ENCODE assay signal across 13 mouse cellular contexts in the genomic region with DNA sequence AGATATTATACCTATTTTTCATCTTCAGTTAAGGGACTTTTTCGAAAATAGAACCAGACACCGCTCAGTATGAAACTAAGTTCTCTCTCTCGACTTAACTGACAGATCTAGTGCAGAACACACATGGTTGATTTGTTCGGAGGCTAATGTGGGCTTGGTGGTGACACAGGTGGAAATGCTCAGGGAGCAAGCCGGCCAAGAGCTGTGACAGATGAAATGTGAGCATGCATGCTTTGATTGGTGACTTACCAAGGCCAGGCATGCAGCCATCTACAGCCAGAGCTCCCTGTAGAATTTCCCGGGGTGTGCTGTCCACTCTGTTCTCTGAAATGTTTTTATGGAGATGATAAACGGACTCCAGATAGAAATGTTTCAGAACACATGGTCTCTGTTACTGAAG. TPM values are rescaled to one million over a fixed set of nuclear protein-coding genes. Genes with fewer than 3 reads are reported as not detected.
DNase-seq lines count a peak whose midpoint lies in the region; ATAC-seq lines count a peak whose summit lies in the region.
"Had no signal": no experiment of that assay in that cellular context is flagged by ENCODE, and none has a peak within 500 bp of the region (broad histone marks: within the 10 kb centered on the region; RNA-seq: fewer than 3 reads in every experiment).

No protein-coding gene starts in this region.

- peak; percentile 98 for DNase-seq in heart, adult 11 months
- DNase-seq in heart, embryonic 10.5 days (ENCODE audit: low spot score): no peak
- DNase-seq in Muller cell, postnatal 12 days (ENCODE audit: inconsistent ontology term): peak; percentile 35
- DNase-seq in gastrocnemius, postnatal 25 days: peak; percentile 73
- DNase-seq in left cerebral cortex, postnatal 4 days: no peak
- DNase-seq in thymus, postnatal 25 days: no peak
- DNase-seq in neural tube, embryonic 10.5 days (ENCODE audit: extremely low spot score, low spot score): no peak
- DNase-seq: cerebellum, adult 9-10 months; lung, postnatal 36 days had no signal

- H3K36me3 ChIP-seq in heart, embryonic 10.5 days: no peaks in the 10 kb centered on the region
- no peaks in the 10 kb centered on the region for H3K36me3 ChIP-seq in intestine, embryonic 15.5 days
- H3K36me3 ChIP-seq: neural tube, embryonic 12.5 days had no signal

- peaks cover 4% of the 10 kb centered on the region; the same call in 1 of the 2 replicates for H3K4me1 ChIP-seq in heart, embryonic 10.5 days
- H3K4me1 ChIP-seq in intestine, embryonic 15.5 days (replicated peaks): 0 out of 2 replicates have a peak, but pooled peaks cover 8% of the 10 kb centered on the region

- no peaks in the 10 kb centered on the region for H3K9me3 ChIP-seq in heart, embryonic 10.5 days
- H3K9me3 ChIP-seq in intestine, embryonic 15.5 days: no peaks in the 10 kb centered on the region
- H3K9me3 ChIP-seq: neural tube, embryonic 12.5 days had no signal

- H3K9ac ChIP-seq in intestine, embryonic 15.5 days: no peak overlapping the region
- H3K9ac ChIP-seq: neural tube, embryonic 12.5 days had no signal

- intact Hi-C loops in left cerebral cortex, postnatal 4 days (cut with DNase I): no loop called here

- ATAC-seq in intestine, embryonic 15.5 days: 0 out of 2 replicates have a peak, but pooled peaks have one; percentile 25
- ATAC-seq: activated CD4-positive, CD25-positive, alpha-beta regulatory T cell, adult 4 months; CD4-positive, CD25-positive, alpha-beta regulatory T cell, adult 4 months had no signal

- 73% methylated on average over 7 of the region's 7 CpGs for WGBS in heart, embryonic 10.5 days
- 46% methylated on average over 7 of the region's 7 CpGs for WGBS in intestine, embryonic 15.5 days

- H3K4me3 ChIP-seq in heart, embryonic 10.5 days: no peak overlapping the region
- no peak overlapping the region for H3K4me3 ChIP-seq in intestine, embryonic 15.5 days (replicated peaks)
- H3K4me3 ChIP-seq: neural tube, embryonic 12.5 days had no signal

- no peak overlapping the region for H3K4me2 ChIP-seq in intestine, embryonic 15.5 days (replicated peaks)
- H3K4me2 ChIP-seq: neural tube, embryonic 12.5 days had no signal

- H3K27ac ChIP-seq in heart, embryonic 10.5 days: no peak overlapping the region
- H3K27ac ChIP-seq in intestine, embryonic 15.5 days: no peak overlapping the region
- H3K27ac ChIP-seq: neural tube, embryonic 12.5 days had no signal

- H3K27me3 ChIP-seq in heart, embryonic 10.5 days (ENCODE audit: insufficient read depth, poor library complexity, severe bottlenecking): no peaks in the 10 kb centered on the region
- no peaks in the 10 kb centered on the region for H3K27me3 ChIP-seq in intestine, embryonic 15.5 days (replicated peaks)
- H3K27me3 ChIP-seq: neural tube, embryonic 12.5 days had no signal

RNA-seq across cellular contexts. Expression of gene Pdlim3, which starts 13.2 kb away (rescaled TPM):
- polyA plus RNA-seq in heart, embryonic 10.5 days (2016; fragmentation: Nextera tagmentation; extraction: Ambion mirVana): 148 and 236 TPM in 2 replicates
- 100 to 1,000 TPM; 619 to 821 TPM for total RNA-seq in gastrocnemius, postnatal 25 days (2021)
- 80.7 and 80.9 TPM in 2 replicates for polyA plus RNA-seq in intestine, embryonic 15.5 days (2015; fragmentation: Nextera tagmentation; extraction: Ambion mirVana)
- total RNA-seq in left cerebral cortex, postnatal 4 days (2021): 1 to 10 TPM in 1 of 2 experiments, under 1 TPM in 1; 0.26 to 1.0 TPM
- polyA plus RNA-seq: activated CD4-positive, CD25-positive, alpha-beta regulatory T cell, adult 4 months; CD4-positive, CD25-positive, alpha-beta regulatory T cell, adult 4 months had no signal

Comparison
In these comparisons a context has a peak if more than half of its experiments do, and no peak if none do; other contexts are left out.
1. DNase-seq: peak in heart, adult 11 months (single experiment), Muller cell, postnatal 12 days (single experiment) and gastrocnemius, postnatal 25 days (single experiment); none in heart, embryonic 10.5 days (single experiment), left cerebral cortex, postnatal 4 days (single experiment), thymus, postnatal 25 days (single experiment) and neural tube, embryonic 10.5 days (single experiment).
2. RNA of gene Pdlim3, which starts 13.2 kb away (total RNA-seq): 619 to 821 TPM in gastrocnemius, postnatal 25 days; 0.26 to 1.0 TPM in left cerebral cortex, postnatal 4 days; every median in the first group is over 100 times any median in the second.